Mouse (Mus musculus) macrophage (primary cell): ENCODE data around the gene Borcs5. TPM values are rescaled to one million over a fixed set of nuclear protein-coding genes. Genes with fewer than 3 reads are reported as not detected.

Experiments
- H3K27ac ChIP-seq: fragments of 350-480 bp; formaldehyde crosslinking; 2 replicates; pipeline ENCODE4 v1.9.0; 2021
- H3K36me3 ChIP-seq: fragments of 350-480 bp; formaldehyde crosslinking; 2 replicates; pipeline ENCODE4 v1.9.0; 2021; ENCODE audit errors: inconsistent target
- H3K4me3 ChIP-seq: fragments of 350-480 bp; formaldehyde crosslinking; 2 replicates; pipeline ENCODE4 v1.9.0; 2021; ENCODE audit errors: inconsistent target
- H3K79me2 ChIP-seq: fragments of 350-480 bp; formaldehyde crosslinking; 2 replicates; pipeline ENCODE4 v1.9.0; 2021; ENCODE audit errors: inconsistent target
- WGBS: methylation state at CpG from one replicate; pipeline ENCODE4 v1.1.7; 2026; ENCODE audit warnings: inconsistent platforms; ENCODE audit not compliant: missing documents; 5-methylcytosine and 5-hydroxymethylcytosine counted together
- polyA plus RNA-seq: library from polyadenylated mRNA; stranded (reverse); fragments of 250-400 nt; gene quantifications from 3 replicates; pipeline ENCODE4 v1.2.4, GENCODE M21; 2018; ENCODE audit warnings: inconsistent platforms

Gene Borcs5
- polyA plus RNA-seq, 1 experiment from 2014 or later = 2.5 TPM

DNA sequence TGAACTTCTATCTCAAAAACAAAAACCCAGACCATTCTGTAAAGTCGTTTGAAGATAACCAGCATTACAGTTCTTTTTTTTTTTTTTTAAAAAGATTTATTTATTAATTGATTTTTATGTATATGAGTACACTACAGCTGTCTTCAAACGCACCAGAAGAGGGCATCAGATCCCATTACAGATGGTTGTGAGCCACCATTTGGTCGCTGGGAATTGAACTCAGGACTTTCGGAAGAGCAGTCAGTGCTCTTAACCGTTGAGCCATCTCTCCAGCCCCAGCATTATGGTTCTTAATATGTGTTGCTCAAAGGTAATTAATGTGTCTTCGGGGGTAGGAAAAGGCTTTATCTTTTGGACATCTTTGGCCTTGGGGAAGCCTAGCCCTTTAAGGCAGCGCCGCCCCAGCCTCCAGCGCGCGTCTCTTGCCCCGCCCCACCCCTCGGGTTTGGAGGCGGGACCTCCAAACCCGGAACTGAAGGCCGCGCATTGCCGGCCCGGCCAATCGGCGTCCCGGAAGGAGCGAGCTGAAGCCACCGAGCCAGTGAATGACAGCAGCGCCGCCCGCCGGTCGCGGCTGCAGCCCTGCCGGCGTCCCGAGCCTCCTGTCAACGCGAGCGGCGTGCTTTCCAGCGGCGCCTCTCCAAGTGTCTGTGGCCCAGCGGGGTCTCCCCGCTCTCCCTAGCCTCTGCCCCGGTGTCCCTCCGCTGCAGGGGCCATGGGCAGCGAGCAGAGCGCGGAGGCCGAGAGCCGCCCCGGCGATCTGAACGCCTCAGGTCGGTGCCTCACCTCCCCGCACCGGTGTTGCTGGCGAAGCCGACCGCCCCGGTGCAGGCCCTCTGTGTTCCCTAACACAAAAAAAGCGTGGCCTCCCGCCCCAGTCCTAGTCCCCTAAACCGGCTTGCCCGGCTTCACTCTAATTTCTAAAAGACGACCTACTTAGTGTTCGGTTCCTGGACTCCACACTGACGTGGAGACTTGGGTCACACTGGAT, 1.5 kb downstream of the Borcs5 start:
- H3K36me3 ChIP-seq = peaks cover 10% of the 10 kb centered on the region; the same call in 1 of the 2 replicates
- no peaks in the 10 kb centered on the region for H3K79me2 ChIP-seq
- WGBS = 3% methylated on average over 64 of the region's 65 CpGs
- peak overlapping the region; percentile 49 for H3K27ac ChIP-seq
- peak overlapping the region; percentile 55 for H3K4me3 ChIP-seq

- peaks cover 10% of the 10 kb centered on the region; the same call in 1 of the 2 replicates for H3K36me3 ChIP-seq
- peak overlapping the region; percentile 55 for H3K4me3 ChIP-seq
- WGBS = 57% methylated on average over 9 of the region's 9 CpGs
- H3K27ac ChIP-seq = peak overlapping the region; percentile 49
- H3K79me2 ChIP-seq = no peaks in the 10 kb centered on the region
These were observed 2.6 kb downstream of the Borcs5 start for GRCm38 (mm10) chr6:134641738-134642446.

GRCm38 (mm10) chr6:134643296-134643695, 4.0 kb downstream of the Borcs5 start:
- Histone ChIP-seq H3K36me3 (peaks cover 10% of the 10 kb centered on the region; the same call in 1 of the 2 replicates), H3K79me2 (no peaks in the 10 kb centered on the region), H3K27ac (no peak overlapping the region), H3K4me3 (no peak overlapping the region)
- WGBS = 97% methylated on average over 5 of the region's 5 CpGs

GRCm38 (mm10) chr6:134646835-134647234, 7.5 kb downstream of the Borcs5 start:
- Histone ChIP-seq H3K4me3 (no peak overlapping the region), H3K27ac (no peak overlapping the region), H3K36me3 (peaks cover 10% of the 10 kb centered on the region; the same call in 1 of the 2 replicates), H3K79me2 (no peaks in the 10 kb centered on the region)
- WGBS = 90% methylated on average over 6 of the region's 6 CpGs

DNA sequence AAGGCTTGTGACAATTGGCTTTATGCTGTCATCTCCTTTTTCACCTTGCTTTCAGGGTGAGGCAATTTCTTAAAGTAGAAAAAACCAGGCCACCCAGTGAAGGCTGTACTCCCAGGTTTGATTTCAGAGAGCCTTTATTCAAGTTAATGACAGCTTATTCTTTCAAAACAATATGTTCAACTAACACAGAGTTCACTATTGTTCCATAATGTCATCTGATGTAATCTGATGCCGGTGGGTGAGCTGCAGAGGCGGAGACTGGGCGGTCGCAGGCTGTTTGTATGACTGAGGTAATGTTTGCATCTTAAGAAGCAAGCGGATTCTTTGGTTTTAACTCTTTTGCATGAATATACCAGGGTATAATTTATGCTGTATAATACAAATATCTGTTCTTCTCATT, 8.3 kb downstream of the Borcs5 start:
- no peak overlapping the region for H3K27ac ChIP-seq
- H3K36me3 ChIP-seq = peaks cover 10% of the 10 kb centered on the region; the same call in 1 of the 2 replicates
- no peak overlapping the region for H3K4me3 ChIP-seq
- no peaks in the 10 kb centered on the region for H3K79me2 ChIP-seq
- 95% methylated on average over 5 of the region's 5 CpGs for WGBS

GRCm38 (mm10) chr6:134648356-134648755, 9.0 kb downstream of the Borcs5 start:
- Histone ChIP-seq H3K36me3 (peaks cover 10% of the 10 kb centered on the region; the same call in 1 of the 2 replicates), H3K4me3 (no peak overlapping the region), H3K27ac (no peak overlapping the region), H3K79me2 (no peaks in the 10 kb centered on the region)
- 95% methylated on average over 4 of the region's 5 CpGs for WGBS

DNA sequence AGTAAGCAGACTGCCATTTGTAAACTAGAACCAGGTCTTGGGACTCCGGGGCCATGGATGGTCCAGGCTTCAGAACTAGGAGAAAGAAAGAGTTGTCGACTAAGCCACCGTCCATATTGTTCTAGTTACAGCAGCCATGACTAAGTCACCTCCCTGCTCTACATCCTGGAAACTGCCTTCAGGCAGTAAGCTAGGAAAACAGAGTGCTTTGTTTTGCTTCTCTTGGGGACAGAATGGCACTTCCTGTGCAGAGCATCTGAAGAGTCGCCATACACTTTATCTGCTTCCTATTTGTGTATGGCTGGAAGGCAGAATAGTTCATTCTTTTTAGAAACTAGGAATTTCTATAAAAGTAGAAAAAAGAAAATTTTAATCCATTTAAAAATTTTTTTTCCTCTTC, 17.2 kb downstream of the Borcs5 start:
- H3K4me3 ChIP-seq = no peak overlapping the region
- H3K79me2 ChIP-seq = no peaks in the 10 kb centered on the region
- H3K36me3 ChIP-seq = no peaks in the 10 kb centered on the region
- no peak overlapping the region for H3K27ac ChIP-seq
- WGBS = 82% methylated on average over 4 of the region's 4 CpGs

DNA sequence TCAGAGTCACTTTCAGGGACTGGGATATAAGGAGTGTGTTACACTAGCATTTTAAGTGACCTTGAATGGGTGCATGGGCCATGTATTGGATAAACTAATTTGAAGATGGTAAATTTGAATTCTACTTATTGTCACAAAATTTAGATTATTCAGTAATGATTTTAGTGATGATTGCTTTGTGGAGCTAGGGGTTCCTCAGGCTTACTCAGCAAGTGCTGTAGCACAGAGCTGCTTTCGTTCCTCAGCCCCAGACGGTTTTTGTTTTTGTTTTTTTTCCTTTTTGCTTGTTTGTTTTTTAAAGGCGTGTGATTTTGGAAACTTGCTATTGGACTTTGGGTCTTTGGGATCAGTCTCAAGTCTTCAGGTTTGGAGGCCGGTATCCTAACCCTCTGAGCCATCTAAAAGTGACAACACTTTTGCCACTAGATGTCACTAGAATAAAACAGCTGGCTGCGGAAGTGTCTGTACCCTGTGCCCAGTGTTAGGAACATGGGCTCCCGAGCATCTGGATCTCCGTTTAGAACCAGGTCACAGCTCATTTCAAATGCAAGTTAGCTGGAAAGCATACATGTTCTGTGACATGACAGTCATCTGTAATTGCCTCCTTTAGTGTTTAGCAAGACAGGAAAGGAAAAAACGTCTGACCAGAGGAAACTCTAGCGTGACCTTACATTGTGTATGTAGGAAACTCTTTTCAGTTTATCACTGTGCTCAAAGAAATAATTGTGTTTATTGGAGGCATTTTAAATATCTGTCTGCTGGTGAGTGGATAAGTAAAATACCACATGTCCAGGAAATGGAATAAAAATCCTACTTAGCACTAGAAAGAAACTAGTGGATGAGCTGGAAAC, 20.0 kb downstream of the Borcs5 start:
- WGBS = 27% methylated on average over 9 of the region's 9 CpGs
- Histone ChIP-seq H3K79me2 (no peaks in the 10 kb centered on the region), H3K36me3 (no peaks in the 10 kb centered on the region), H3K27ac (no peak overlapping the region), H3K4me3 (no peak overlapping the region)

- Histone ChIP-seq H3K36me3 (no peaks in the 10 kb centered on the region), H3K79me2 (no peaks in the 10 kb centered on the region), H3K4me3 (no peak overlapping the region), H3K27ac (no peak overlapping the region)
- WGBS = 89% methylated on average over 8 of the region's 8 CpGs
These were observed 21.6 kb downstream of the Borcs5 start for GRCm38 (mm10) chr6:134660714-134661406.

DNA sequence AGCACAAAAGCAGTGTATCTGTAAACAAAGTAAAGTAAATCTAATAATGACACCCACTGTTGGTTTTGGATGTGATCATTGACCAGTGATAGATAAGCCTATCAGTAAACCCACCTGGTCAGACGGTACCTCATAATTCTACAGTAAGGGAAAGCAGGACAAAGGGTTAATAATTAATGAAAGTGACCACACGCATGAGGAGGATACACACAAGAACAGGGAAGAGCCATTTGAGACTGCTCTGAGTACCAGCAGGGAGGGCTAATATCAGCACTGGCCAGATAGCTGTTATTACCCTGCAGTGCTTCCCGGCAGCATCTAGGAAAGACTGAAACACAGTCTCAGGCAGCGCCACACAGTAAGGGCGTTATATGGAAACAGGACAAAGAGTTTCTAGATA, 25.3 kb downstream of the Borcs5 start:
- 95% methylated on average over 5 of the region's 5 CpGs for WGBS

GRCm38 (mm10) chr6:134665817-134666216, 26.5 kb downstream of the Borcs5 start:
- Histone ChIP-seq H3K79me2 (no peaks in the 10 kb centered on the region), H3K4me3 (no peak overlapping the region), H3K27ac (no peak overlapping the region), H3K36me3 (no peaks in the 10 kb centered on the region)
- WGBS = 91% methylated on average over 6 of the region's 9 CpGs

More for the DNA sequence above, 25.3 kb downstream of the Borcs5 start:
- Histone ChIP-seq H3K27ac (no peak overlapping the region), H3K4me3 (no peak overlapping the region), H3K79me2 (no peaks in the 10 kb centered on the region), H3K36me3 (no peaks in the 10 kb centered on the region)

GRCm38 (mm10) chr6:134668519-134668918, 29.2 kb downstream of the Borcs5 start:
- no peak overlapping the region for H3K27ac ChIP-seq
- no peaks in the 10 kb centered on the region for H3K79me2 ChIP-seq
- 50% methylated on average over 2 of the region's 2 CpGs for WGBS
- no peaks in the 10 kb centered on the region for H3K36me3 ChIP-seq
- no peak overlapping the region for H3K4me3 ChIP-seq

- Histone ChIP-seq H3K4me3 (no peak overlapping the region), H3K36me3 (no peaks in the 10 kb centered on the region), H3K27ac (no peak overlapping the region), H3K79me2 (no peaks in the 10 kb centered on the region)
- WGBS = 96% methylated on average over 6 of the region's 6 CpGs
These were observed 30.0 kb downstream of the Borcs5 start for GRCm38 (mm10) chr6:134669179-134669865.
